Mouse (Mus musculus) ZHBTc4 (cell line): ENCODE measurements around the gene Aff1.

Source experiments
- DNase-seq: peaks from one replicate; pipeline ENCODE4 v3.0.0-alpha.2; 2011; ENCODE audit warnings: low read depth, low spot score

Gene Aff1

GRCm38 (mm10) chr5:103749465-103750285 lies 57.5 kb downstream of the Aff1 start:
- peak; percentile 44 for DNase-seq

DNA sequence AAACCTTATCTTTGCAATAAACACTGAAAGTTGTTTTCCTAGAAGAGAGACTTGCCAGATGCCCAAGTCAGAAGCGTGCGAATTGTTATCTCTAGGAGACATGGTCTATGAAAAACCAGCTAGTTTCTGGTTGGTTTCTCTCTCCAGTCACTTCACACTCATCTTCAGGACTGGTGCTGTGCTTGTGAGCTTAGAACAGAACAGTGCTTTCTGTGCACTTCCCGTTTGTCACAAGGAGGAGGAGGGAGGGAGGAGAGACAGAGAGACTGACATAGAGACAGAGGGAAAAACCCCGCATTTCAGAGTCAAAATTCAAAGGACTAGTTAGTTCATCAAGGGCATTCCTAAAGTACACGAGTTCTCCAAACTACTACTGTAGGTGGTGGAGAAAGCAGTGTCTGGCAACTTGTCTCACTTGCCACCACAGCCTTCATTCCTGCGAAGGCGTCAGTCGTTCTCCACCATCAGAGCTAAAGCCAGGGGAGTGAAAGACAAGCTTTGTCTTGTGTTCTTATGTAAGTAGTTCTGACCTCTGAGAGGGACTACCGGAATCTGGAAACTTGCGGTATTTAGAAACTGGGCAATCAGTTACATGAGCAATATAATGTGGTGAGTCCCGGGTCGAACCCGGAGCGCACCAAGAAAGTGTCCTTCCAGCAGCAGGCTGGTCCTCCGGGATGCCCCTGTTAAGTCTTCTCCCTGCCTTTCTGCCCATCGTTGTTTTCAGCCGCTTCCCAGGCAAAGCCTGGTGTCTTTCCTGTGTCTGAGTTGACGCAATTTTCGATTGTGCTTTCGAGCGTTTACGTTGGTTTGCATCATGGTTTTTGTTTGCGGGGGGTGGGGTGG lies 60.7 kb downstream of the Aff1 start:
- DNase-seq, result peak; percentile 56

- DNase-seq, result peak; percentile 78
Measured at GRCm38 (mm10) chr5:103753511-103754329, 61.5 kb downstream of the Aff1 start.

DNA sequence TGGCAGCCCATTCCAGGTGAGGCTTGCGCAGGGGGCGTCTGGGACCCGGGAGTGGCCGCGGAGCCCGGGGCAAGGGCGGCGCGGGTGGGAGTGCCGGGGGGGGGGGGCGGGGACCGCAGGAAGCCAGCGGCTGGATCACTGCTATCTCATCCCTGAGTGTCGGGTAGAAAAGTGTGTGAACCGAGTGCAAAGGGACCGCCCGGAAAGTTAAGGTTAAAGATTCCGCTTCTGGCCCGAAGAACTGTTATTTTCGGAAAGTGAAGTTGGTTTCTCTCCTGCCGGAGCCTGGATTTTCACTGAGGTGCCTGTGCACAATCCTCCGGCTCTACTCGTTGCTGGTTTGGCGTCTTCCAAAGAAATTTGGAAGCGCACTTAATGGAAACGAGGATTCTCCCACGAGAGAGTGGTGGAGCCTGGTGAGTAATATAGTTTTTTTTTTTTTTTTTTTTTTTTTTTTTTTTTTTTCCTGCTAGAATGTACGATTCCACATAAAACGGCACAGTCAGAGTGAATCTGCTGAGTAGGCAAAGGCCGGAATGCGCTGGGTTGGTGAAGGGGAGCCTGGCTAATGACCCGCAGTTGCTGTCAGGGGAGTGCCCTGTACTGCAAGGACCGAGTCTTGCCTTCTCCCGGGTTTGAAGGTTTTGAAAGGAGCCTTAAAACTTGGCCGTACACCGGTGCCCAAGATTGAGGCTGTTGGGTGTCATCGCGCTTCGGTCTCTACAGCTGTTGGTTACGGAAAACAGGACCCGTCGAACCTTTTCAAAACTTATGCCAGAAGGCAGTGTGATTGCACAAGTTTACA lies 62.4 kb downstream of the Aff1 start:
- DNase-seq, result no peak

DNA sequence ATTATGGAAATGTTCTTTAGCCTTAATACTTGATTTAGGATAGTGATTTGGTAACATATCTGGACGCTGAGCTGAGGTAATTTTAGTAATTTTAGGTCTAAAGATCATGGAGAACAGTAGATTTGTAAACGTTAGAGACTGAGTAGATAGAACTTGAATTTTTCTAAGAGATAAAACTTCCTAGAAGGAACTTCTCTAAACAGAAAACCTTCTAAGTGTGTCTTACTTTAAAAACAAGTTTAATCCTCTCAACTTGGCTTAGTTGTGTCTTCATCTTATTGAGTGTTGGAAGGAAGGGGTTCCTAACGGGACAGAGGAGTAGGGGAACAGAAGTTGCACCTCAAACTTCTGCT lies 62.9 kb downstream of the Aff1 start:
- DNase-seq, result no peak

GRCm38 (mm10) chr5:103756231-103756714 lies 64.1 kb downstream of the Aff1 start:
- no peak for DNase-seq

DNA sequence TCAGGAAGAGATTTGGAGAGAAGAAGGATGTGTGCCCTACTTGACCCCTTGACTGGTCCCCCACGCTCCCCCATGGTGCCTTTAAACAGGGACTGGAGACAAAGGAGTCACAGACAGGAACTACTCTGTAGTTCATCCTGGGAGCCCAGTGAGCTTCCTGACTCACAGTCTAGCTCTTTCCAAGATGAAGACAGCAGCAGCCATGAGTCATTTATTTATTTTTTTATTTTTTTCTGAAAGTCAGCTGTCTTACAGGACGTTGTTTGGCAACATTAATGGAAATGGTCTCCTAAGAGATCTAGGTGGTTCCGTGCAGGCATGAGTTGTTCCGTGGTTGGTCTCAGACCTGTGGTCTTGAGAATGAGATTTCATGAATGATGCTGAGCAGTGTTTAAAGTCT lies 66.3 kb downstream of the Aff1 start:
- DNase-seq, result peak; percentile 45

DNA sequence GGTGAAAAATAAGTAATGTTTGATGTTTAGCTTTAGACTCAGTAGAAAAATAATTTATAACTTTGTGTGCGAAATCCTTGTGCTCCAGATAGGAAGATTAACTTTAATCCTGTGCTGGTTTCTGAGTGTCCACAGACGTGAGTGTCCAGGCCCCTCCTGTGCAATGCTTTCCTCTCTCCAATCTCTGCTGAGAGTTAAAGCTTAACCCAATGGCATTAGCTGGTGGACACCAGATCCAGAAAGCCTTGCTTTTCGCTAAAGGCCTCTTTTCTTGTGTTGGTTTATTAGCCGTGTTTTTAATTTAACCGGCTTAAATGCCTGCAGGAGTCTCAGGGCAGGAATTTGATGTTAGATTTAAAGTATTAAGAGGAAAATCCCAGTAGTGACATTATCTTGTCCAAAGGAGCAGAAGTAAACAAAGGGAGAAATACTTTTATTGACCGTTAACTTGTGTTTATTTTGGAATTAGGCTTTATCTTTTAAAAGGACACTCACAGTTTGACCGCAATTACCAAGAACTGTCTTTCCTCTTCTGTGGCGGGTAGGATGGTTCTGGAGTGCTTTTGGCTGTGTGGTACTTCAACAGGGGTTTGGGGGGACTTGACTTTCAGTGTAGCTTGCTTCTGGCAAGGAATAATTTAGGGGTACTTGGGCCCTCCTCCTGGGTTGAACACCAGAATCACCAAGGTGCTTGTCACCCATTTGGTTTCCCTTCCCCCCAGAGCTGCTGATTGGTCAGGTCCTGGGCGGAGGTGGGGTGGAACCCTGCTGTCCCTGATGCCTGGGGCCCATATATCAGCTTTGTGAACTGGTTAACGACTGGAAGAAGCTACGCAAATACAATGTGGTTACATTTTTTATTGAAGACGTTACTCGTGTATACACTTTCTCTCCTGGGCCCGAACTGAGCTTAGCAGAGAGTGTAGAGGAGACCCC lies 67.6 kb downstream of the Aff1 start:
- DNase-seq, result peak; percentile 59

- DNase-seq, result peak; percentile 74
Measured at GRCm38 (mm10) chr5:103760425-103761131, 68.4 kb downstream of the Aff1 start.

DNA sequence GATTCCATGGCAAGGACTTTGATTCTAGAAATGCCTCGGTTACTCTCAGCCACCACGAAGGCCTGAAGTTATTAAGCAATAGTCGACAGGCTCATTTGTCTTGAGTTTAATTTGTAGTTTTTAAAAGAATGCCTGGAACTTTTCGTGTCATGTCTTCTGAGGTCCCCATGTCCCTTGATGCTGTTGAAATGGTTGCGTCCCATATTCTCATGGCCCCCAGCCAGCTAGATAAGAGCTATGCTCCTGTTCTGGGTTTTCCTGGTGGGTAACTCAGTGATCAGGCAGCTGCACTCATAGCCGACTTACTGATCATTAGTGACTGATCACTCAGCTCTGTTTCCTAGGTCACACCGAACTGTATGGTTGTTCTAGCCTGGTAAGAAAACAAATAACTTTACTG lies 69.6 kb downstream of the Aff1 start:
- DNase-seq, result no peak

GRCm38 (mm10) chr5:103762850-103763254 lies 70.7 kb downstream of the Aff1 start:
- DNase-seq, result no peak

- peak; percentile 69 for DNase-seq
Measured at GRCm38 (mm10) chr5:103765356-103765755, 73.2 kb downstream of the Aff1 start.

DNA sequence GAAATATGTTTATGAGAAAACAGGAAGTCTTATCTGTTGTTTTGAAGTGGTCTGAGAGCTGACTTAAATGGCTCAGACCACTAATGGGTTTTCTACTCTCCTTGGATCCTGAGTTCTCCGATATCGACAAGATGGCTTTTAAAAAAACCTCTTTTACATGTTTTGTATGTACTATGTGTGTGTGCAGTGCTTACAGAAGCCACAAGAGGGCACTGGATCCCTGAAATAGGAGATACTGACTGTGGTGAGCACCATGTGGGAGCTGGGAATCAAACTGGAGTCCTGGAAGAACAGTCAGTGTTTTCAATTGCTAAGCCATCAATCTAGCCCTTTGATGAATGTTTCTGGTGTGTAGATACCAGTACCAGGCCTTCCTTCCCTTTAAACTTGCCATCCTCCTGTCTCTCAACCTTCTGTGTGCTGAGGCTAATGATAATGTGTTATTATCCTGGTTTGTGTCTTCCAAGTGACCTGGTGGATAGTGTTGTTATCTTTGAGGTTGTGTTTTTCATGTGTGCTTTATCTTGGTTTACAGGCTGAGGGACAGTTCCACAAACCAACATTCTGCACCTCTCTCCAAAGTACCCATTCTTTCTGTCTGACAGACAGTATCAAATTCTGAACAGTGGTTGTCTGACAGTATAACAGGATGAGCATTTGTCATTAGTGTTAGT lies 73.7 kb downstream of the Aff1 start:
- peak; percentile 83 for DNase-seq

DNA sequence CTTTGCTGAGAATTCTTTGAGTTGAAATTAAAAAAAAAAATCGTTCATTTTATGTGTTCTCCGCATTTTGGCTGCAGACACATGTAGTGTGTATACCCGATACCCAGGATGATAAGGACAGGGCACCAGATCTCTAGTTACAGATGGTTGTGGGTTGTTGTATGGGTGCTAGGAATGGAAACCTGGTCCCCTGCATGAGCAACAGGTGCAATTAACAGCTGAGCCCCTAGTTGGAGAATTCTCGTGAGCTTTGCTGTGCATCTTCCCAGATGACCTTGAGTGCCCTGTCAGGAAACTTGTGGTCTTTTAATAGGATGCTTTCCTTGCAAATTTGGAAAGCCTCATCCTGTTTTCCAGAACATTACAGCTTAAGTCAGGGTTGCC lies 74.2 kb downstream of the Aff1 start:
- DNase-seq, result no peak

DNA sequence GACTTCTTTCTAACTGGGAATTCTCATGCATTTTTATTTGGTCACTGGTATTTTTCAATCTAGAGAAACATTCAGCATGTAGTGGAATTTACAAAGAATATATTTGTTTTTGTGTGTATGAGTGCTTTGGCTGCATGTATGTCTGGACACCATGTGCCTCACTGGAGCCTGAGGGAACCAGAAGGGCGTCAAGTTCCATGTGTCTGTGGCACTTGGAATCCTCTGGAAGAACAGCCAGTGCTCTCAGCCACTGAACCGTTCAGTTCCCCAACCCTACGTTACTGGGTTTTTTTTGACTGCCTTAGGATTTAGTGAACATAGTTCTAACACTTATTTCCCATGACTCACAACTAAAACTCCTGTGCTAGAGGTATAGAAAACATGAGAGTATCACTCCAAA lies 76.8 kb downstream of the Aff1 start:
- no peak for DNase-seq

- no peak for DNase-seq
Measured at GRCm38 (mm10) chr5:103769701-103770100, 77.5 kb downstream of the Aff1 start.

GRCm38 (mm10) chr5:103770447-103771222 lies 78.5 kb downstream of the Aff1 start:
- DNase-seq, result peak; percentile 69

DNA sequence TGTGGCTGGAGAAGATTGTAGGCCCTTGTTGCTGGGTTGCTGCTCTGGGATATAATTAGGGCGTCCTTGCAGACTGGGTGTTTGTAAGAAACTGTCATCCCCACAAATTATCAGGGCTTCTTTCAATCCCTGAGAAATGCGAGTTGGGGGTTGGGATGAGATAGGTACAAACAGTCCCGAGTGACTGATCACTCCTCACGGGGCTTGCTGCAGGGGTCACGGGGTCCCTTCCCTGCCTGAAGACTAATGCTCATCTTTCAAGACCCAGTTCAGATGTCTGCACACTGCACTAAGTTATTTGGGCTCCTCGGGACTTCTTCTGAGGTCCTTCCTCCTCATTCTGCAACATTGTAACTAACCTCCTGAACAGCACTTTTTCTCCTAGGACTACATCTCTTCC lies 79.2 kb downstream of the Aff1 start:
- DNase-seq, result no peak
